Mouse (Mus musculus) heart, postnatal 10 days (tissue): Measurements from ENCODE around the gene Katnb1. TPM values are rescaled to one million over a fixed set of nuclear protein-coding genes. Genes with fewer than 3 reads are reported as not detected.
A peak's percentile ranks its signal among the peaks of the same experiment; 100 is the strongest.

ENCODE experiments used
- DNase-seq, 2 experiments: peaks; one replicate each; pipeline ENCODE4 v3.0.0; 2021
- intact Hi-C: fragments of 180-260 bp; cut with DNase I; formaldehyde crosslinking; loops from one replicate; pipeline ENCODE4 v1.15.1; 2025
- total RNA-seq, 2 experiments: library from RNA; stranded (reverse); gene quantifications; 2 replicates each; pipeline ENCODE4 v1.2.3; 2021

Katnb1 gene
- total RNA-seq, 2 experiments from 2014 or later = 9.3 TPM

GRCm38 (mm10) chr8:95137641-95138098 lies 56.7 kb downstream of the Katnb1 start:
- peak in 1 of 2 experiments; percentile 41 for DNase-seq

GRCm38 (mm10) chr8:95138341-95139050 lies 57.5 kb downstream of the Katnb1 start:
- DNase-seq = no peak
- intact Hi-C loops = no loop called here

More at GRCm38 (mm10) chr8:95137641-95138098, 56.7 kb downstream of the Katnb1 start:
- intact Hi-C loops = no loop called here

GRCm38 (mm10) chr8:95139051-95139365 lies 58.0 kb downstream of the Katnb1 start:
- intact Hi-C loops = no loop called here
- no peak for DNase-seq

- peak; percentile 40 to 48 for DNase-seq
- intact Hi-C loops = no loop called here
Measured at GRCm38 (mm10) chr8:95140555-95140954, 59.6 kb downstream of the Katnb1 start.

- intact Hi-C loops = no loop called here
- DNase-seq = peak in 1 of 2 experiments; percentile 31
Measured at GRCm38 (mm10) chr8:95141026-95141425, 60.0 kb downstream of the Katnb1 start.

GRCm38 (mm10) chr8:95141469-95142074 lies 60.6 kb downstream of the Katnb1 start:
- intact Hi-C loops = no loop called here
- peak in 1 of 2 experiments; percentile 54 for DNase-seq

- intact Hi-C loops = no loop called here
- DNase-seq = peak; percentile 77 to 78
Measured at GRCm38 (mm10) chr8:95142075-95142831, 61.3 kb downstream of the Katnb1 start.

GRCm38 (mm10) chr8:95142985-95143804 lies 62.2 kb downstream of the Katnb1 start:
- intact Hi-C loops = no loop called here
- peak; percentile 39 to 47 for DNase-seq

- intact Hi-C loops = no loop called here
- DNase-seq = no peak
Measured at GRCm38 (mm10) chr8:95143805-95144630, 63.0 kb downstream of the Katnb1 start.

- no peak for DNase-seq
- intact Hi-C loops = no loop called here
Measured at GRCm38 (mm10) chr8:95144631-95145015, 63.6 kb downstream of the Katnb1 start.

GRCm38 (mm10) chr8:95146044-95146745 lies 65.2 kb downstream of the Katnb1 start:
- intact Hi-C loops = no loop called here
- no peak for DNase-seq

- intact Hi-C loops = no loop called here
- no peak for DNase-seq
Measured at GRCm38 (mm10) chr8:95146846-95147245, 65.9 kb downstream of the Katnb1 start.

GRCm38 (mm10) chr8:95149426-95149825 lies 68.4 kb downstream of the Katnb1 start:
- no peak for DNase-seq
- intact Hi-C loops = no loop called here

- no peak for DNase-seq
- intact Hi-C loops = no loop called here
Measured at GRCm38 (mm10) chr8:95150608-95151007, 69.6 kb downstream of the Katnb1 start.

Other genes starting within 250 kb of the Katnb1 start
- 100 to 1,000 TPM; 332 to 338 TPM for gene Coq9, start 242.9 kb upstream of the Katnb1 start, total RNA-seq
- 10 to 100 TPM; 74.8 to 87.7 TPM for gene Ciapin1, start 242.8 kb upstream of the Katnb1 start, total RNA-seq
- gene Polr2c, start 223.7 kb upstream of the Katnb1 start, total RNA-seq = 10 to 100 TPM; 61.5 to 63.6 TPM
- 10 to 100 TPM; 34.2 to 44.2 TPM for gene Dok4, start 204.9 kb upstream of the Katnb1 start, total RNA-seq
- gene Ccdc102a, start 163.1 kb upstream of the Katnb1 start, total RNA-seq = 10 to 100 TPM; 15.3 to 16.0 TPM
- gene Adgrg5, start 157.5 kb upstream of the Katnb1 start, total RNA-seq = under 1 TPM; 0.31 to 0.42 TPM
- gene Adgrg1, start 106.4 kb upstream of the Katnb1 start, total RNA-seq = 10 to 100 TPM; 36.6 to 61.8 TPM
- gene Adgrg3, start 63.5 kb upstream of the Katnb1 start, total RNA-seq = 1 to 10 TPM; 2.0 to 3.4 TPM
- not detected for gene Drc7, start 26.1 kb upstream of the Katnb1 start, total RNA-seq
- gene Kifc3, start 121.6 kb downstream of the Katnb1 start, total RNA-seq = 10 to 100 TPM; 64.8 to 73.9 TPM
- gene Cngb1, start 225.4 kb downstream of the Katnb1 start, total RNA-seq = 1 to 10 TPM; 1.5 to 3.2 TPM
- gene Tepp, start 229.4 kb downstream of the Katnb1 start, total RNA-seq = not detected